Mouse (Mus musculus): ENCODE measurements around the gene Ell2. TPM values are rescaled to one million over a fixed set of nuclear protein-coding genes. Genes with fewer than 3 reads are reported as not detected.
A peak's percentile ranks its signal among the peaks of the same experiment; 100 is the strongest.

The Ell2 gene
- polyA plus RNA-seq (2012; rRNA removed), result 4.2 and 4.7 TPM in 2 replicates

- no peak for DNase-seq
- TF ChIP-seq POLR2A (IDR thresholded peaks at IDR 0.05; ENCODE audit: borderline replicate concordance, extremely low read depth, low read depth, low read length) (no peak), CTCF (IDR thresholded peaks at IDR 0.05; ENCODE audit: insufficient read depth, low read length) (no peak)
- no peaks in the 10 kb centered on the region; the same call in 1 of the 2 replicates for H3K4me1 ChIP-seq (ENCODE audit: control insufficient read depth, insufficient read depth, low read length)
- peak within 1 kb of the TSS; percentile 82 for H3K4me3 ChIP-seq (replicated peaks; ENCODE audit: extremely low read depth, low read depth, low read length)
- WGBS, result 100% methylated on average over 1 of the region's 1 CpGs
Measured at GRCm38 (mm10) chr13:75706457-75706856, at the start of gene Ell2. TSS of gene Ell2 (plus strand) at chr13:75706757.

- no peak overlapping the region for H3K4me3 ChIP-seq (replicated peaks; ENCODE audit: extremely low read depth, low read depth, low read length)
- no peaks in the 10 kb centered on the region for H3K4me1 ChIP-seq (ENCODE audit: control insufficient read depth, insufficient read depth, low read length)
- no peak for DNase-seq
- 56% methylated on average over 3 of the region's 3 CpGs for WGBS
- TF ChIP-seq POLR2A (IDR thresholded peaks at IDR 0.05; ENCODE audit: borderline replicate concordance, extremely low read depth, low read depth, low read length), result no peak
Measured at GRCm38 (mm10) chr13:75685438-75685837, 21.1 kb upstream of the Ell2 start.

- WGBS, result 81% methylated on average over 4 of the region's 4 CpGs
- H3K4me1 ChIP-seq (ENCODE audit: control insufficient read depth, insufficient read depth, low read length), result no peaks in the 10 kb centered on the region
- no peak overlapping the region for H3K4me3 ChIP-seq (replicated peaks; ENCODE audit: extremely low read depth, low read depth, low read length)
- DNase-seq, result no peak
- TF ChIP-seq POLR2A (IDR thresholded peaks at IDR 0.05; ENCODE audit: borderline replicate concordance, extremely low read depth, low read depth, low read length) (no peak), CTCF (IDR thresholded peaks at IDR 0.05; ENCODE audit: insufficient read depth, low read length) (no peak)
Measured at GRCm38 (mm10) chr13:75686995-75687394, 19.6 kb upstream of the Ell2 start.

GRCm38 (mm10) chr13:75691625-75692024 lies 14.9 kb upstream of the Ell2 start:
- TF ChIP-seq POLR2A (IDR thresholded peaks at IDR 0.05; ENCODE audit: borderline replicate concordance, extremely low read depth, low read depth, low read length), result no peak
- TF ChIP-seq CTCF (IDR thresholded peaks at IDR 0.05; ENCODE audit: insufficient read depth, low read length), result no peak
- no peak for DNase-seq
- H3K4me3 ChIP-seq (replicated peaks; ENCODE audit: extremely low read depth, low read depth, low read length), result no peak overlapping the region
- H3K4me1 ChIP-seq (ENCODE audit: control insufficient read depth, insufficient read depth, low read length), result no peaks in the 10 kb centered on the region

- Histone ChIP-seq H3K4me3 (replicated peaks; ENCODE audit: extremely low read depth, low read depth, low read length) (no peak overlapping the region), H3K4me1 (ENCODE audit: control insufficient read depth, insufficient read depth, low read length) (no peaks in the 10 kb centered on the region)
- no peak for DNase-seq
- TF ChIP-seq CTCF (IDR thresholded peaks at IDR 0.05; ENCODE audit: insufficient read depth, low read length) (no peak), POLR2A (IDR thresholded peaks at IDR 0.05; ENCODE audit: borderline replicate concordance, extremely low read depth, low read depth, low read length) (no peak)
Measured at GRCm38 (mm10) chr13:75693081-75693480, 13.5 kb upstream of the Ell2 start.

- Histone ChIP-seq H3K4me1 (ENCODE audit: control insufficient read depth, insufficient read depth, low read length) (no peaks in the 10 kb centered on the region), H3K4me3 (replicated peaks; ENCODE audit: extremely low read depth, low read depth, low read length) (no peak overlapping the region)
- DNase-seq, result no peak
- 58% methylated on average over 5 of the region's 5 CpGs for WGBS
- TF ChIP-seq CTCF (IDR thresholded peaks at IDR 0.05; ENCODE audit: insufficient read depth, low read length) (no peak), POLR2A (IDR thresholded peaks at IDR 0.05; ENCODE audit: borderline replicate concordance, extremely low read depth, low read depth, low read length) (no peak)
Measured at GRCm38 (mm10) chr13:75702814-75703213, 3.7 kb upstream of the Ell2 start.

GRCm38 (mm10) chr13:75706882-75707816 lies 592 bp downstream of the Ell2 start:
- DNase-seq, result peak; percentile 91
- 4% methylated on average over 64 of the region's 64 CpGs for WGBS
- TF ChIP-seq CTCF (IDR thresholded peaks at IDR 0.05; ENCODE audit: insufficient read depth, low read length) (no peak), POLR2A (IDR thresholded peaks at IDR 0.05; ENCODE audit: borderline replicate concordance, extremely low read depth, low read depth, low read length) (peak; percentile 78; the same call in 1 of the 2 replicates)

GRCm38 (mm10) chr13:75707821-75708636 lies 1.5 kb downstream of the Ell2 start:
- DNase-seq, result peak; percentile 70
- Histone ChIP-seq H3K4me1 (ENCODE audit: control insufficient read depth, insufficient read depth, low read length) (no peaks in the 10 kb centered on the region; the same call in 1 of the 2 replicates), H3K4me3 (replicated peaks; ENCODE audit: extremely low read depth, low read depth, low read length) (peak overlapping the region; percentile 82)
- no peak for TF ChIP-seq POLR2A (IDR thresholded peaks at IDR 0.05; ENCODE audit: borderline replicate concordance, extremely low read depth, low read depth, low read length)
- TF ChIP-seq CTCF (IDR thresholded peaks at IDR 0.05; ENCODE audit: insufficient read depth, low read length), result no peak
- WGBS, result under 1% methylated on average over 82 of the region's 83 CpGs

More at GRCm38 (mm10) chr13:75706882-75707816, 592 bp downstream of the Ell2 start:
- no peaks in the 10 kb centered on the region; the same call in 1 of the 2 replicates for H3K4me1 ChIP-seq (ENCODE audit: control insufficient read depth, insufficient read depth, low read length)
- H3K4me3 ChIP-seq (replicated peaks; ENCODE audit: extremely low read depth, low read depth, low read length), result peak overlapping the region; percentile 82

GRCm38 (mm10) chr13:75708637-75709002 lies 2.1 kb downstream of the Ell2 start:
- Histone ChIP-seq H3K4me3 (replicated peaks; ENCODE audit: extremely low read depth, low read depth, low read length) (peak overlapping the region; percentile 82), H3K4me1 (ENCODE audit: control insufficient read depth, insufficient read depth, low read length) (no peaks in the 10 kb centered on the region; the same call in 1 of the 2 replicates)
- DNase-seq, result no peak
- 8% methylated on average over 8 of the region's 8 CpGs for WGBS
- TF ChIP-seq POLR2A (IDR thresholded peaks at IDR 0.05; ENCODE audit: borderline replicate concordance, extremely low read depth, low read depth, low read length), result no peak
- TF ChIP-seq CTCF (IDR thresholded peaks at IDR 0.05; ENCODE audit: insufficient read depth, low read length), result no peak

All from lung, adult 2 months (tissue).